Mouse (Mus musculus) left cerebral cortex, adult 18-20 months (tissue): ENCODE measurements at regions not wholly inside any gene's neighbourhood (a gene's known extent, or its start where the extent isn't known, plus 50 kb on each side); places are given as distances from the start of the nearest gene placed in this dataset.

Experiments
- DNase-seq, 2 experiments: peaks; one replicate each; pipeline ENCODE4 v3.0.0; 2021 to 2022; ENCODE audit warnings: low spot score in 2 of 2, mixed read lengths in 1 of 2
- microRNA-seq, 2 experiments: library from miRNA; unstranded; fragments of <30 nt; microRNA quantifications; one replicate each; pipeline ENCODE4 v1.2.0; 2021

- no peak for DNase-seq
Observed at GRCm38 (mm10) chr3:115462623-115463022, 252.2 kb downstream of the S1pr1 start.

Small RNA genes lying in the stretch of these regions (microRNA-seq; reads per million reads assigned to microRNA genes)
- gene Gm25347, result 0 reads per million in 2 experiments
